Mouse (Mus musculus) heart, postnatal 0 days (tissue): ENCODE measurements at regions not wholly inside any gene's neighbourhood (a gene's known extent, or its start where the extent isn't known, plus 50 kb on each side); places are given as distances from the start of the nearest gene placed in this dataset.

ENCODE experiments used
- ATAC-seq: fragments of 200-750 bp; cut with Nextera tagmentation; 2 replicates; pipeline ENCODE4 v1.8.0; 2017; ENCODE audit warnings: low read depth, moderate number of reproducible peaks, moderate library complexity; ENCODE audit not compliant: insufficient read depth
- DNase-seq: peaks from one replicate; pipeline ENCODE4 v3.0.0-alpha.2; 2016; ENCODE audit warnings: low spot score
- H3K27ac ChIP-seq: fragments of 300-500 bp; sonication (generic); 2 replicates; pipeline ENCODE4 v1.5.1; 2014; ENCODE audit warnings: low read depth, mild to moderate bottlenecking
- H3K27me3 ChIP-seq: fragments of 300-500 bp; sonication (generic); 2 replicates; pipeline ENCODE4 v1.6.1; 2014; ENCODE audit warnings: low read length, mixed read lengths; ENCODE audit not compliant: control insufficient read depth, insufficient read depth
- H3K36me3 ChIP-seq: fragments of 300-500 bp; sonication (generic); replicated peaks from 2 replicates; pipeline ENCODE4 v1.6.1; 2014; ENCODE audit warnings: low read length, mixed read lengths; ENCODE audit not compliant: control insufficient read depth, insufficient read depth
- H3K4me1 ChIP-seq: fragments of 300-500 bp; sonication (generic); 2 replicates; pipeline ENCODE4 v1.6.1; 2014; ENCODE audit warnings: antibody characterized with exemption; ENCODE audit not compliant: control insufficient read depth, insufficient read depth
- H3K4me2 ChIP-seq: fragments of 300-500 bp; sonication (generic); 2 replicates; pipeline ENCODE4 v1.6.1; 2014; ENCODE audit warnings: low read depth, mild to moderate bottlenecking, low read length, moderate library complexity
- H3K4me3 ChIP-seq: fragments of 300-500 bp; sonication (generic); 2 replicates; pipeline ENCODE4 v1.5.1; 2014; ENCODE audit warnings: low read depth, low read length
- H3K9ac ChIP-seq: fragments of 300-500 bp; sonication (generic); replicated peaks from 2 replicates; pipeline ENCODE4 v1.6.1; 2014; ENCODE audit warnings: low read depth, low read length, mixed read lengths
- H3K9me3 ChIP-seq: fragments of 300-500 bp; sonication (generic); replicated peaks from 2 replicates; pipeline ENCODE4 v1.6.1; 2016; ENCODE audit warnings: low read length; ENCODE audit not compliant: control insufficient read depth
- CTCF ChIP-seq: IDR thresholded peaks from 2 replicates; pipeline ENCODE4 v1.5.1; 2016; ENCODE audit warnings: antibody characterized with exemption, control low read depth, low read depth
- EP300 ChIP-seq: IDR thresholded peaks from 2 replicates; pipeline ENCODE4 v1.6.1; 2016; ENCODE audit warnings: antibody characterized with exemption, low read depth
- WGBS: fragments of 180-500 bp; shearing (Covaris S2); extraction: QIAGEN DNeasy Blood & Tissue Kit; methylation state at CpG from one replicate; pipeline ENCODE4 v1.1.7; 2014; 5-methylcytosine and 5-hydroxymethylcytosine counted together

GRCm38 (mm10) chr11:89200458-89200857 lies 101.7 kb downstream of the Nog start:
- TF ChIP-seq CTCF, result no peak
- TF ChIP-seq EP300, result no peak
- Histone ChIP-seq H3K4me2 (no peak overlapping the region), H3K27ac (no peak overlapping the region), H3K27me3 (no peaks in the 10 kb centered on the region), H3K9ac (no peak overlapping the region), H3K4me1 (no peaks in the 10 kb centered on the region), H3K4me3 (no peak overlapping the region), H3K36me3 (no peaks in the 10 kb centered on the region), H3K9me3 (0 out of 2 replicates have a peak, but pooled peaks cover 3% of the 10 kb centered on the region)
- no peak for ATAC-seq
- WGBS, result 85% methylated on average over 3 of the region's 3 CpGs
- no peak for DNase-seq

GRCm38 (mm10) chr11:89192815-89193214 lies 109.3 kb downstream of the Nog start:
- DNase-seq (no peak), ATAC-seq (no peak)
- no peak overlapping the region for H3K4me3 ChIP-seq
- H3K27me3 ChIP-seq, result no peaks in the 10 kb centered on the region
- 74% methylated on average over 3 of the region's 3 CpGs for WGBS
- H3K9me3 ChIP-seq, result 0 out of 2 replicates have a peak, but pooled peaks cover 3% of the 10 kb centered on the region
- H3K36me3 ChIP-seq, result no peaks in the 10 kb centered on the region
- H3K4me1 ChIP-seq, result no peaks in the 10 kb centered on the region
- no peak for TF ChIP-seq CTCF
- no peak for TF ChIP-seq EP300
- no peak overlapping the region for H3K9ac ChIP-seq
- no peak overlapping the region for H3K4me2 ChIP-seq
- H3K27ac ChIP-seq, result no peak overlapping the region

GRCm38 (mm10) chr11:89186911-89187621 lies 113.4 kb downstream of the Gm525 start:
- peaks cover 15% of the 10 kb centered on the region for H3K4me1 ChIP-seq
- DNase-seq (peak; percentile 68), ATAC-seq (peak; percentile 84)
- peak overlapping the region; percentile 17 for H3K4me3 ChIP-seq
- no peak overlapping the region for H3K9ac ChIP-seq
- H3K27me3 ChIP-seq, result no peaks in the 10 kb centered on the region
- H3K4me2 ChIP-seq, result peak overlapping the region; percentile 55
- no peaks in the 10 kb centered on the region for H3K9me3 ChIP-seq
- TF ChIP-seq CTCF (no peak), EP300 (no peak)
- no peaks in the 10 kb centered on the region for H3K36me3 ChIP-seq
- WGBS, result 2% methylated on average over 26 of the region's 26 CpGs
- no peak overlapping the region for H3K27ac ChIP-seq

DNA sequence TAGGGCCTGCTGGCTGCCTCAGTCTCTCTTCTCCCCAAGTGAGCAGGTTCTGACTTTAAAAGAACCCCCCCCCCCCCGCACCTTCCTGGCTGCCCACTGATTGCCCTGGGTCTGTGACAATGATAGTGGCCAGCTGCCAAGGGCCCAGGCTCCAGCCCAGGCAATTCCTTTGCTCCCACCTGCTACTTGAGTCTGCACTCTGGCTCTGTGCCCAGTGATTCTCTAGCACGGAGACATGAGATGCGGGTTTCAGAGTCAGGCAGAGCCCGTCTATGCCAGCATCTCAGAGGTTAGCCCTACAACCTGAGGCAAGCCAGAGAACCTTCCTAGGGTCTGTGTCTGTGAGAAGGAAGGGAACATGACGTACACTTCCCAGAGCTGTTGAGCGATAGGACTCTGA lies 112.2 kb downstream of the Gm525 start:
- DNase-seq, result peak; percentile 23
- TF ChIP-seq CTCF (no peak), EP300 (no peak)
- 23% methylated on average over 6 of the region's 6 CpGs for WGBS
- H3K9ac ChIP-seq, result no peak overlapping the region
- no peak overlapping the region for H3K27ac ChIP-seq
- no peak overlapping the region for H3K4me3 ChIP-seq
- no peaks in the 10 kb centered on the region for H3K36me3 ChIP-seq
- H3K4me1 ChIP-seq, result peaks cover 15% of the 10 kb centered on the region
- H3K27me3 ChIP-seq, result no peaks in the 10 kb centered on the region
- H3K4me2 ChIP-seq, result no peak overlapping the region
- ATAC-seq, result peak; percentile 31; the same call in 1 of the 2 replicates
- H3K9me3 ChIP-seq, result no peaks in the 10 kb centered on the region

GRCm38 (mm10) chr11:89181471-89181870 lies 107.8 kb downstream of the Gm525 start:
- Histone ChIP-seq H3K27ac (no peak overlapping the region), H3K36me3 (no peaks in the 10 kb centered on the region), H3K4me2 (no peak overlapping the region), H3K4me1 (peaks cover 4% of the 10 kb centered on the region; the same call in 1 of the 2 replicates), H3K9me3 (no peaks in the 10 kb centered on the region), H3K4me3 (no peak overlapping the region), H3K9ac (no peak overlapping the region), H3K27me3 (no peaks in the 10 kb centered on the region)
- ATAC-seq (no peak), DNase-seq (no peak)
- WGBS, result 75% methylated on average over 5 of the region's 5 CpGs
- no peak for TF ChIP-seq CTCF
- TF ChIP-seq EP300, result no peak

- DNase-seq (no peak), ATAC-seq (no peak)
- no peak overlapping the region for H3K27ac ChIP-seq
- H3K4me3 ChIP-seq, result no peak overlapping the region
- H3K27me3 ChIP-seq, result no peaks in the 10 kb centered on the region
- H3K4me2 ChIP-seq, result no peak overlapping the region
- H3K4me1 ChIP-seq, result no peaks in the 10 kb centered on the region
- WGBS, result 92% methylated on average over 7 of the region's 7 CpGs
- H3K36me3 ChIP-seq, result no peaks in the 10 kb centered on the region
- no peak for TF ChIP-seq EP300
- TF ChIP-seq CTCF, result no peak
- H3K9me3 ChIP-seq, result no peaks in the 10 kb centered on the region
- no peak overlapping the region for H3K9ac ChIP-seq
Observed at GRCm38 (mm10) chr11:89178436-89178835, 104.8 kb downstream of the Gm525 start.
